Mouse (Mus musculus): ENCODE results near the gene Lcor.

GRCm38 (mm10) chr19:41589681-41590080, 107.2 kb downstream of the Lcor start:
- no peak for TF ChIP-seq EP300 (IDR thresholded peaks at IDR 0.05; ENCODE audit: insufficient read depth, low read depth, low read length)
- no peak for TF ChIP-seq CTCF (IDR thresholded peaks at IDR 0.05; ENCODE audit: low read depth, low read length)
- TF ChIP-seq POLR2A (IDR thresholded peaks at IDR 0.05; ENCODE audit: insufficient read depth, low read length) = no peak

Data from ES-Bruce4 (cell line).